Mouse (Mus musculus) forebrain, embryonic 11.5 days (tissue): ENCODE measurements around the gene Ddx51. TPM values are rescaled to one million over a fixed set of nuclear protein-coding genes. Genes with fewer than 3 reads are reported as not detected.

Experiments used
- ATAC-seq: fragments of 200-750 bp; cut with Nextera tagmentation; replicated peaks from 2 replicates; pipeline ENCODE4 v1.8.0; 2017; ENCODE audit warnings: moderate TSS enrichment; ENCODE audit not compliant: low FRiP score
- DNase-seq: peaks from one replicate; pipeline ENCODE4 v3.0.0-alpha.2; 2017; ENCODE audit warnings: low spot score
- H3K27ac ChIP-seq: fragments of 300-500 bp; sonication (generic); 2 replicates; pipeline ENCODE4 v1.5.1; 2014; ENCODE audit warnings: low read depth, low read length
- H3K27me3 ChIP-seq: fragments of 300-500 bp; sonication (generic); 2 replicates; pipeline ENCODE4 v1.6.1; 2014; ENCODE audit warnings: mild to moderate bottlenecking, low read length, mixed read lengths; ENCODE audit not compliant: control insufficient read depth, insufficient read depth
- H3K36me3 ChIP-seq: fragments of 300-500 bp; sonication (generic); 2 replicates; pipeline ENCODE4 v1.6.1; 2014; ENCODE audit warnings: mild to moderate bottlenecking, low read length, moderate library complexity, mixed read lengths; ENCODE audit not compliant: control insufficient read depth, insufficient read depth
- H3K4me1 ChIP-seq: fragments of 300-500 bp; sonication (generic); replicated peaks from 2 replicates; pipeline ENCODE4 v1.6.1; 2014; ENCODE audit warnings: low read length, mixed read lengths; ENCODE audit not compliant: control insufficient read depth, insufficient read depth
- H3K4me2 ChIP-seq: fragments of 300-500 bp; sonication (generic); 2 replicates; pipeline ENCODE4 v1.6.1; 2014; ENCODE audit warnings: low read depth, mild to moderate bottlenecking, low read length, moderate library complexity, mixed read lengths; ENCODE audit not compliant: severe bottlenecking
- H3K4me3 ChIP-seq: fragments of 300-500 bp; sonication (generic); 2 replicates; pipeline ENCODE4 v1.5.1; 2014; ENCODE audit warnings: low read depth, low read length
- H3K9ac ChIP-seq: fragments of 300-500 bp; sonication (generic); 2 replicates; pipeline ENCODE4 v1.6.1; 2014; ENCODE audit warnings: low read length
- H3K9me3 ChIP-seq: fragments of 300-500 bp; sonication (generic); 2 replicates; pipeline ENCODE4 v1.6.1; 2016; ENCODE audit warnings: low read length, mixed read lengths; ENCODE audit not compliant: control insufficient read depth
- WGBS: fragments of 180-500 bp; shearing (Covaris S2); extraction: QIAGEN DNeasy Blood & Tissue Kit; methylation state at CpG from one replicate; pipeline ENCODE4 v1.1.7; 2014; 5-methylcytosine and 5-hydroxymethylcytosine counted together
- polyA plus RNA-seq: library from polyadenylated mRNA; unstranded; fragments of >200 nt; fragmentation: Nextera tagmentation; extraction: Ambion mirVana; gene quantifications from 2 replicates; pipeline ENCODE4 v1.2.1, GENCODE M21; 2014

The Ddx51 gene
- polyA plus RNA-seq, 1 experiment from 2014 or later: 43.0 TPM

GRCm38 (mm10) chr5:110638306-110639074 lies 14.8 kb upstream of the Ddx51 start:
- Histone ChIP-seq H3K4me1 (no peaks in the 10 kb centered on the region), H3K36me3 (no peaks in the 10 kb centered on the region), H3K4me2 (no peak overlapping the region), H3K9me3 (no peaks in the 10 kb centered on the region), H3K27me3 (no peaks in the 10 kb centered on the region), H3K27ac (no peak overlapping the region), H3K4me3 (no peak overlapping the region), H3K9ac (no peak overlapping the region)
- ATAC-seq (no peak), DNase-seq (no peak)
- WGBS: 83% methylated on average over 7 of the region's 7 CpGs

GRCm38 (mm10) chr5:110639459-110639858 lies 13.8 kb upstream of the Ddx51 start:
- Histone ChIP-seq H3K9ac (no peak overlapping the region), H3K4me3 (no peak overlapping the region), H3K27ac (no peak overlapping the region), H3K4me1 (no peaks in the 10 kb centered on the region), H3K36me3 (no peaks in the 10 kb centered on the region), H3K27me3 (no peaks in the 10 kb centered on the region), H3K9me3 (no peaks in the 10 kb centered on the region), H3K4me2 (0 out of 2 replicates have a peak overlapping the region, but pooled peaks have one; percentile 15)
- no peak for ATAC-seq
- 29% methylated on average over 12 of the region's 12 CpGs for WGBS
- DNase-seq: peak; percentile 85

- Histone ChIP-seq H3K4me3 (no peak overlapping the region), H3K4me2 (no peak overlapping the region), H3K36me3 (no peaks in the 10 kb centered on the region; the same call in 1 of the 2 replicates), H3K27ac (no peak overlapping the region), H3K9me3 (no peaks in the 10 kb centered on the region), H3K4me1 (no peaks in the 10 kb centered on the region), H3K27me3 (no peaks in the 10 kb centered on the region), H3K9ac (no peak overlapping the region)
- no peak for ATAC-seq
- no peak for DNase-seq
Observed at GRCm38 (mm10) chr5:110646377-110646776, 6.9 kb upstream of the Ddx51 start.

- no peak overlapping the region for H3K27ac ChIP-seq
- peak; percentile 63 for ATAC-seq
- H3K36me3 ChIP-seq: peaks cover 14% of the 10 kb centered on the region
- peak overlapping the region; percentile 99 for H3K4me3 ChIP-seq
- peaks cover 6% of the 10 kb centered on the region; the same call in 1 of the 2 replicates for H3K4me1 ChIP-seq
- WGBS: under 1% methylated on average over 37 of the region's 37 CpGs
- peak overlapping the region; percentile 92 for H3K9ac ChIP-seq
- H3K4me2 ChIP-seq: peak overlapping the region; percentile 75
- H3K27me3 ChIP-seq: no peaks in the 10 kb centered on the region
- peak; percentile 63 for DNase-seq
- H3K9me3 ChIP-seq: no peaks in the 10 kb centered on the region
Observed at GRCm38 (mm10) chr5:110653686-110654085, 435 bp downstream of the Ddx51 start.

- no peak for ATAC-seq
- Histone ChIP-seq H3K36me3 (peaks cover 21% of the 10 kb centered on the region), H3K9me3 (no peaks in the 10 kb centered on the region), H3K4me3 (no peak overlapping the region), H3K9ac (no peak overlapping the region), H3K4me2 (no peak overlapping the region), H3K27me3 (no peaks in the 10 kb centered on the region), H3K27ac (no peak overlapping the region), H3K4me1 (no peaks in the 10 kb centered on the region)
- DNase-seq: no peak
Observed at GRCm38 (mm10) chr5:110659682-110660081, 6.4 kb downstream of the Ddx51 start.

- Histone ChIP-seq H3K36me3 (peaks cover 17% of the 10 kb centered on the region), H3K9me3 (no peaks in the 10 kb centered on the region), H3K27ac (no peak overlapping the region), H3K4me3 (no peak overlapping the region), H3K4me1 (no peaks in the 10 kb centered on the region), H3K9ac (no peak overlapping the region), H3K4me2 (no peak overlapping the region), H3K27me3 (no peaks in the 10 kb centered on the region)
- 85% methylated on average over 2 of the region's 2 CpGs for WGBS
- no peak for ATAC-seq
- no peak for DNase-seq
Observed at GRCm38 (mm10) chr5:110664041-110664440, 10.8 kb downstream of the Ddx51 start.

GRCm38 (mm10) chr5:110664750-110665269 lies 11.6 kb downstream of the Ddx51 start:
- H3K27ac ChIP-seq: no peak overlapping the region
- no peak overlapping the region for H3K4me3 ChIP-seq
- ATAC-seq (no peak), DNase-seq (no peak)
- no peaks in the 10 kb centered on the region for H3K9me3 ChIP-seq
- H3K4me1 ChIP-seq: no peaks in the 10 kb centered on the region
- H3K27me3 ChIP-seq: no peaks in the 10 kb centered on the region
- H3K9ac ChIP-seq: no peak overlapping the region
- peaks cover 17% of the 10 kb centered on the region for H3K36me3 ChIP-seq
- H3K4me2 ChIP-seq: no peak overlapping the region
- 94% methylated on average over 2 of the region's 2 CpGs for WGBS

- H3K36me3 ChIP-seq: peaks cover 17% of the 10 kb centered on the region
- DNase-seq (no peak), ATAC-seq (no peak)
- H3K9ac ChIP-seq: no peak overlapping the region
- H3K9me3 ChIP-seq: no peaks in the 10 kb centered on the region
- H3K4me2 ChIP-seq: no peak overlapping the region
- H3K27ac ChIP-seq: no peak overlapping the region
- H3K27me3 ChIP-seq: no peaks in the 10 kb centered on the region
- H3K4me3 ChIP-seq: no peak overlapping the region
- H3K4me1 ChIP-seq: no peaks in the 10 kb centered on the region
- 75% methylated on average over 6 of the region's 6 CpGs for WGBS
Observed at GRCm38 (mm10) chr5:110665486-110666121, 12.4 kb downstream of the Ddx51 start.
